Mouse (Mus musculus): ENCODE measurements around the gene Klk9. TPM values are rescaled to one million over a fixed set of nuclear protein-coding genes. Genes with fewer than 3 reads are reported as not detected.

Klk9 gene
- polyA plus RNA-seq, 1 experiment from 2014 or later: 0.14 TPM

DNA sequence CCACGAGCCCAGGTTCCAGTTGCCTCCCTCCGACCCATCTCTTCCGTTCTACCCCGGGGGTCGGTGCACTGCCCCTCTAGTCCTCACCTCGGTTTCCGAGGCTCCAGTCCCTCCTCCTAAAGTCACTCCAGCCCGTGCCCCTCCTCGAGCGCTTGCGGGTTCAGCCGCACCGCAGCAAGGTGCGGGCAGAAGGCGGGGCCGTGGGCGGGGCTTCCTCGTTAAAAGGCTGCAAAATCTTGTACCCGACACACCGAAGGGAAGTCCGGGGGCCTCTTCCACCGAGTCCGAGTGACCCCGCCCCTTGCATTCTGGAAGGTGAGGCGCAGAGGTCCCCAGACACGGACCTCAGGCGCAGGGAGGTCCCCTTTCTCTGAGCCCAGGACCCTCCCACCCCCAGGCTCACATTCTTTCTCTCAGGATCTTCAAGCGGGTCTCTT, 5.7 kb downstream of the Klk9 start, which contains the start of gene Klk8:
Gene Klk8 (plus strand): TSS at position 245 of the 437 bp plus-strand sequence.
- H3K27me3 ChIP-seq: peaks cover 30% of the 10 kb centered on the region
- H3K4me1 ChIP-seq: no peaks in the 10 kb centered on the region
- peak within 1 kb of the TSS; percentile 54 for H3K4me3 ChIP-seq
- under 1% methylated on average over 28 of the region's 28 CpGs for WGBS
- no peaks in the 10 kb centered on the region for H3K36me3 ChIP-seq
- H3K27ac ChIP-seq: no peak within 1 kb of the TSS
- no peaks in the 10 kb centered on the region for H3K9me3 ChIP-seq
- H3K4me2 ChIP-seq (replicated peaks): peak within 1 kb of the TSS; percentile 78
- peak; percentile 42; the same call in 1 of the 2 replicates for ATAC-seq (ENCODE audit: insufficient number of reproducible peaks, insufficient read depth, low FRiP score, low TSS enrichment)
- H3K9ac ChIP-seq: peak within 1 kb of the TSS; percentile 39

DNA sequence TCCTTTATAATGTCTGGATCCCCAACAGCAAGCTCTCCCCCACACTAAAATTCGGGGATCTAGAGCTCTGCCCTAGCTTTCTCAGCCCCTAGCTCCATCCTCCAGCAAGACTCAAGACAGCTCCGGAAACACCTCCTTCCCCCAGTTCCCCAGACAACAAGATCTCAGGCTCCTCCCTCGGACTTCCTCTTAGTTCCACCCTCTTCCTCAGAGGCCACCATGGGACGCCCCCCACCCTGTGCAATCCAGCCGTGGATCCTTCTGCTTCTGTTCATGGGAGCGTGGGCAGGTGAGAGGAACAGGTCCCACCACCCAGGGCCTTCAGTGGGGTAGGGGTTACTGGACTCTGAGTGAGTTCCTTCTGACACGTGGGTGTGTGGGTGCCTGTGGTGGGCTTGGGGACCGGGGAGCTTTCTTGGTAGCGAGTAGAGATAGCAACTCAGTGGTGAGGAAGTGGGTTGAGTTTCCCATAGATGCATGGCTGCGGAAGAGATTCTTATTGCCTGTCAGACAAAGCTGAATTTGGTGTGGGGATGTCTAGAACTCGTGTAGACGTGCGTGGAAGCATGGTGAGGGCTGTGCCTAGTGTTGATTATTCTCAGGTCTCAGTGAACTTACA, 6.3 kb downstream of the Klk9 start:
- Histone ChIP-seq H3K4me1 (no peaks in the 10 kb centered on the region), H3K27ac (no peak overlapping the region), H3K9me3 (no peaks in the 10 kb centered on the region), H3K27me3 (peaks cover 30% of the 10 kb centered on the region), H3K9ac (no peak overlapping the region), H3K4me3 (peak overlapping the region; percentile 54), H3K36me3 (no peaks in the 10 kb centered on the region), H3K4me2 (replicated peaks) (peak overlapping the region; percentile 78)
- ATAC-seq (ENCODE audit: insufficient number of reproducible peaks, insufficient read depth, low FRiP score, low TSS enrichment): peak; percentile 22; the same call in 1 of the 2 replicates
- 41% methylated on average over 13 of the region's 13 CpGs for WGBS

DNA sequence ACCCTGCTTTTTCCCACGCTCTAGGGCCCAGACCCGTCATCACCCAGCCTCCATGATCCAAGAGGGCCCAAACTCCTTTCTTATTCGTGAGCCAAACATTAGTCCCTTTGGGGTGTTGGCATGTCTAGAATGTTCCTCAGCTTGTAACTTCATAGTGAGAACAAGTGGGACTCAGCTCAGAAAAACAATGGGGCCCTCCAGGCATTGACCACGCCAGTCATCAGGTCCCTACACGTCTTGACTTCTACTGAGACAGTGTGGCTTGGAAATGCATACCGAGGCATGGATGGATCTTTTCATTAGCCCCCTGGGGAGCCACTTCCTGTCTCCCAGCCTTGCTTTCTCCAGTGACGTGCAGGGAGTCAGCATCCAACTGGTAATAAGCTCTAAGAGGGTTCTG, 8.2 kb downstream of the Klk9 start:
- Histone ChIP-seq H3K4me2 (replicated peaks) (no peak overlapping the region), H3K9ac (no peak overlapping the region), H3K36me3 (no peaks in the 10 kb centered on the region), H3K4me1 (no peaks in the 10 kb centered on the region), H3K27me3 (peaks cover 30% of the 10 kb centered on the region), H3K27ac (no peak overlapping the region), H3K4me3 (no peak overlapping the region), H3K9me3 (no peaks in the 10 kb centered on the region)
- ATAC-seq (ENCODE audit: insufficient number of reproducible peaks, insufficient read depth, low FRiP score, low TSS enrichment): no peak
- 62% methylated on average over 7 of the region's 7 CpGs for WGBS

DNA sequence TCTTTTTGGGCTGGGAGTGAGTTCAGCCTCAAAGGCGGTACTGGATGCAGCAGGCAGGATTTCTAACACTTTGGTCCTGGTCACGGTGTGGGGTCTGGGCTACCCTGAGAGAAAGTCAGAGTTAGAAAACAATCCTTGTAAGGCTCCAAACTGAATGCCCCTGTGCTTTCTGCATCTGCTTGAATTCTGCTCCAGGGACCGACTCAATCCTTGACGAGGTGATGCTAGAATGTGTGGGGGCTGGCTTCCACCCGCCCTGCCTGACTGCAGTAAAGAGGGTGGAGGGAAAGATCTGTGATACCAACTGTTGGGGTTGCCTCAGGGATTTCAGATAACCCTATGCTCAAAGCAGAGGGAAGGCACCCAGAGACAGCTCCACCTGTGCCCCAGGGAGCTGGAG, 19.3 kb downstream of the Klk9 start, which contains the start of gene Klk7:
Gene Klk7 (plus strand): TSS at position 301 of the 400 bp plus-strand sequence.
- H3K36me3 ChIP-seq: no peaks in the 10 kb centered on the region
- ATAC-seq (ENCODE audit: insufficient number of reproducible peaks, insufficient read depth, low FRiP score, low TSS enrichment): no peak
- H3K4me1 ChIP-seq: no peaks in the 10 kb centered on the region
- H3K9me3 ChIP-seq: no peaks in the 10 kb centered on the region
- H3K9ac ChIP-seq: no peak within 1 kb of the TSS
- H3K27ac ChIP-seq: no peak within 1 kb of the TSS
- no peaks in the 10 kb centered on the region for H3K27me3 ChIP-seq
- no peak within 1 kb of the TSS for H3K4me3 ChIP-seq
- no peak within 1 kb of the TSS for H3K4me2 ChIP-seq (replicated peaks)
- WGBS: 57% methylated on average over 5 of the region's 5 CpGs

DNA sequence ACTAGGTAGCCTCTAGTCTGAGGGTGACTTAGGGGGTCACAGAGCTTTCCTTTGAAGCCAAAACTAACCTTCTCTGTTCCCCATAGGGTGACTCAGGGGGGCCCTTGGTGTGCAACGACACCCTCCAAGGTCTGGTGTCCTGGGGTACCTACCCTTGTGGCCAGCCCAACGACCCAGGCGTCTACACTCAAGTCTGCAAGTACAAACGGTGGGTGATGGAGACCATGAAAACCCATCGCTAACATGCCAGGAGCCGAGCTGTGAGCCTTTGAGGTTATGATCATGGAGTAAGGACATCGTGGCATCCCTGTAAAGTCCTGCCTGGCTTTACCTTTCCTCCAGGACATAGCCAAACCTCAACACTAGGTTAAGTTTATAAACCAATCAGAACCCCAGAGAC, 23.5 kb downstream of the Klk9 start:
- Histone ChIP-seq H3K4me3 (no peak overlapping the region), H3K36me3 (no peaks in the 10 kb centered on the region), H3K4me2 (replicated peaks) (no peak overlapping the region), H3K9ac (no peak overlapping the region), H3K27me3 (no peaks in the 10 kb centered on the region), H3K27ac (no peak overlapping the region), H3K9me3 (no peaks in the 10 kb centered on the region), H3K4me1 (no peaks in the 10 kb centered on the region)
- WGBS: 82% methylated on average over 7 of the region's 7 CpGs
- ATAC-seq (ENCODE audit: insufficient number of reproducible peaks, insufficient read depth, low FRiP score, low TSS enrichment): no peak

DNA sequence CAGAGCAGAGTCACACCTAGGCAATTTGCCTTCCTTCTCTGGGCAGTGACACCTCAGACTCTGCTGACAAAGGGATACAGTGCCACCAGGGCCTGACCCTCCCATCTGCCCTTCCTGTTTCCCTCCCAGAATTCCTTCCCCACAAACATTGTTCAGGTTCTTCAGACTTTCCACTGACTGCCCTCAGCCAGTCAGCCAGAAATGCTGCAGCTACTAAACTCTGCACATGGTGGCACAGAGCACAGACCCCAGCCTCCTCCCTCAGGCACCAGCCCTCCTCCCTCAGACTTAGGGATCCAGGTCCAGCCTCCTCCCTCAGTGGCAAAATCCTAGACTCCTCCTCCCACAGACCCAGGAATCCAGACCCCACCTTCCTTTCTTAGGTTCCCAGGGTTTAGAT, 25.1 kb downstream of the Klk9 start:
- Histone ChIP-seq H3K27me3 (no peaks in the 10 kb centered on the region), H3K27ac (no peak overlapping the region), H3K4me3 (no peak overlapping the region), H3K36me3 (no peaks in the 10 kb centered on the region), H3K9me3 (no peaks in the 10 kb centered on the region), H3K4me1 (no peaks in the 10 kb centered on the region), H3K4me2 (replicated peaks) (no peak overlapping the region), H3K9ac (no peak overlapping the region)
- no peak for ATAC-seq (ENCODE audit: insufficient number of reproducible peaks, insufficient read depth, low FRiP score, low TSS enrichment)

DNA sequence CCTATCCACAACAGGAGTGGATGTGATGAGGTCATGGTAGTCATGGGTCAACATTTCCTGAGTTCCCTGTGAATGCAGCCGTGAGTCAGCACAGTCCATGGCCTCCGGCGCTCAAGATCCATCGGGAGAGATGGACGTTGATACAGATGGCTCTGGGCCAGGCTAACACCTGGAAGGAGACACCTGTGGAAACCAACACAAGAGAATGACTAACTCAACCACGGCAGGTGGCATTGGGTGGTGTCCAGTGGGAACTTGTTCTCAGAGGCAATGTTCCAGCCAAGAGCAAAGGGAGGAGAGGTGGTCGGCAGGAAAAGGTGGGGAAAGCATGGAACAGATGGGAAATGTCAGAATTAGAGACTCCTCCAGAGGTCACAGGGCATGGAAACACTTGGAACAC, 29.9 kb downstream of the Klk9 start:
- no peaks in the 10 kb centered on the region for H3K4me1 ChIP-seq
- H3K36me3 ChIP-seq: no peaks in the 10 kb centered on the region
- no peak overlapping the region for H3K27ac ChIP-seq
- no peak overlapping the region for H3K4me2 ChIP-seq (replicated peaks)
- H3K27me3 ChIP-seq: no peaks in the 10 kb centered on the region
- 90% methylated on average over 7 of the region's 7 CpGs for WGBS
- no peak for ATAC-seq (ENCODE audit: insufficient number of reproducible peaks, insufficient read depth, low FRiP score, low TSS enrichment)
- H3K4me3 ChIP-seq: no peak overlapping the region
- H3K9ac ChIP-seq: no peak overlapping the region
- no peaks in the 10 kb centered on the region for H3K9me3 ChIP-seq

DNA sequence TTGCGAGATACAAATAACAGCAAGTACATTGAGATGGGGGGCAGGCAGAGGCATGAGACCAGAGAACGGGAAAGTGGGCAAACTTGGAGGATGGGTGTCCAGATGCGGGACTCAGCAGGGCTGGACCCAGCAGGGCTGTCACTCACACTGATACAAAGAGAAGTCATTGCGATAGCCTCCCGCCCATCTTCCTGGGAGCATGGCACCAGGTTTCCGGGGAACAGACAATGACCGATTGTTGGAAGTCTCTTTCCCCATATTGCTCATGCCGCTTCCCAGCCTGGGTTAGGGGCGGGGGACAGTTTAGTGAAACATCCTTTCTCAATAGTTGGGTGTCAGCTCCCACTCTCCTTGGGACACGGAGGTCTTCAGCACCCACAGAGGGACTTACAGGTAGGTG, 32.5 kb downstream of the Klk9 start, which contains the start of gene Klk6:
Gene Klk6 (plus strand): TSS at position 301 of the 400 bp plus-strand sequence.
- H3K36me3 ChIP-seq: no peaks in the 10 kb centered on the region

DNA sequence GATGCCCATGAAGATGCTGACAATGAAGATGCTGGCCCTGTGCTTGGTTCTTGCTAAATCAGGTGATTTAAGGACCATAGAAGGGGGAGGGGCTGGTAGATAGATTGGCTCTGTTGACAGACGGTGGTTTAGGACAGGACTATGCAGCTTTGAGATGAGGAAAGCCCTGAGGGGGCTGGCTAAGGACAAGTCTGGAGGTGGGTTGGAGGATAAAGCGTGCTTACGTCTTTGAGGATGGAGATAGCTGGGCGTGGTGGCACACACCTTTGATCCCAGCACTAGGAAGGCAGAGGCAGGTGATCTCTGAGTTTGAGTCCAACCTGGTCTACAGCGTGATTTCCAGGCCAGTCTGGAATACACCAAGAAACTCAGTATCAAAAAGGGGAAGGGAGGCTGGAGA, 34.4 kb downstream of the Klk9 start:
- WGBS: 84% methylated on average over 5 of the region's 5 CpGs
- no peak for ATAC-seq (ENCODE audit: insufficient number of reproducible peaks, insufficient read depth, low FRiP score, low TSS enrichment)
- Histone ChIP-seq H3K9me3 (no peaks in the 10 kb centered on the region), H3K36me3 (no peaks in the 10 kb centered on the region), H3K4me1 (no peaks in the 10 kb centered on the region), H3K4me2 (replicated peaks) (no peak overlapping the region), H3K27me3 (no peaks in the 10 kb centered on the region), H3K4me3 (no peak overlapping the region), H3K27ac (no peak overlapping the region), H3K9ac (no peak overlapping the region)

More for the DNA sequence above, 32.5 kb downstream of the Klk9 start, which contains the start of gene Klk6:
- Histone ChIP-seq H3K4me3 (no peak within 1 kb of the TSS), H3K4me1 (no peaks in the 10 kb centered on the region), H3K9ac (no peak within 1 kb of the TSS), H3K27ac (no peak within 1 kb of the TSS), H3K27me3 (no peaks in the 10 kb centered on the region), H3K4me2 (replicated peaks) (no peak within 1 kb of the TSS), H3K9me3 (no peaks in the 10 kb centered on the region)
- ATAC-seq (ENCODE audit: insufficient number of reproducible peaks, insufficient read depth, low FRiP score, low TSS enrichment): no peak
- WGBS: 55% methylated on average over 10 of the region's 10 CpGs

GRCm38 (mm10) chr7:43827706-43828105, 36.0 kb downstream of the Klk9 start:
- no peak overlapping the region for H3K4me3 ChIP-seq
- H3K27ac ChIP-seq: no peak overlapping the region
- ATAC-seq (ENCODE audit: insufficient number of reproducible peaks, insufficient read depth, low FRiP score, low TSS enrichment): no peak

DNA sequence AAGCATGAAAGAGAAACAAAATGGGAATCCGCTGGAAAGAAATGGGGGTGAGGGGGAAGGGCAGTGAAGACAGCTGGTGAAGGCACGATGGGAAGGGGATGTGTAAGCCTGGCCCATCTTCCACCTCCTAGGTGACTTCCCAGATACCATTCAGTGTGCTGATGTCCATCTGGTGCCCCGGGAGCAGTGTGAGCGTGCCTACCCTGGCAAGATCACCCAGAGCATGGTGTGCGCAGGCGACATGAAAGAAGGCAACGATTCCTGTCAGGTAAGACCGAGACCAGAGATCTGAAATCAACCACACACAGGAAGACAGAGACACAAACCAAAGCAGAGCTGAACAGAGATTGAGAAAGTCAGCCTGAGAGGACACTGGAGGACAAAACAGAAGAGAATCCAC, 37.3 kb downstream of the Klk9 start:
- no peak overlapping the region for H3K4me3 ChIP-seq
- H3K36me3 ChIP-seq: no peaks in the 10 kb centered on the region
- no peak overlapping the region for H3K27ac ChIP-seq
- no peak for ATAC-seq (ENCODE audit: insufficient number of reproducible peaks, insufficient read depth, low FRiP score, low TSS enrichment)
- 86% methylated on average over 8 of the region's 8 CpGs for WGBS
- H3K9ac ChIP-seq: no peak overlapping the region
- H3K9me3 ChIP-seq: no peaks in the 10 kb centered on the region
- H3K4me2 ChIP-seq (replicated peaks): no peak overlapping the region
- no peaks in the 10 kb centered on the region for H3K27me3 ChIP-seq
- no peaks in the 10 kb centered on the region for H3K4me1 ChIP-seq

More at GRCm38 (mm10) chr7:43827706-43828105, 36.0 kb downstream of the Klk9 start:
- Histone ChIP-seq H3K4me2 (replicated peaks) (no peak overlapping the region), H3K9ac (no peak overlapping the region), H3K27me3 (no peaks in the 10 kb centered on the region), H3K36me3 (no peaks in the 10 kb centered on the region), H3K4me1 (no peaks in the 10 kb centered on the region), H3K9me3 (no peaks in the 10 kb centered on the region)
- WGBS: 80% methylated on average over 4 of the region's 4 CpGs

GRCm38 (mm10) chr7:43841701-43842100, 50.0 kb downstream of the Klk9 start, which contains the start of gene Klk5:
Klk5 (plus strand) TSS chr7:43841971.
- no peaks in the 10 kb centered on the region for H3K27me3 ChIP-seq
- H3K4me2 ChIP-seq (replicated peaks): no peak within 1 kb of the TSS
- ATAC-seq (ENCODE audit: insufficient number of reproducible peaks, insufficient read depth, low FRiP score, low TSS enrichment): no peak
- no peaks in the 10 kb centered on the region for H3K9me3 ChIP-seq
- H3K36me3 ChIP-seq: no peaks in the 10 kb centered on the region
- WGBS: 75% methylated on average over 3 of the region's 3 CpGs
- no peak within 1 kb of the TSS for H3K4me3 ChIP-seq
- no peaks in the 10 kb centered on the region for H3K4me1 ChIP-seq
- no peak within 1 kb of the TSS for H3K27ac ChIP-seq
- H3K9ac ChIP-seq: no peak within 1 kb of the TSS

All from embryonic facial prominence, embryonic 12.5 days (tissue).